ENCODE assay signal across 22 mouse cellular contexts in the genomic region with DNA sequence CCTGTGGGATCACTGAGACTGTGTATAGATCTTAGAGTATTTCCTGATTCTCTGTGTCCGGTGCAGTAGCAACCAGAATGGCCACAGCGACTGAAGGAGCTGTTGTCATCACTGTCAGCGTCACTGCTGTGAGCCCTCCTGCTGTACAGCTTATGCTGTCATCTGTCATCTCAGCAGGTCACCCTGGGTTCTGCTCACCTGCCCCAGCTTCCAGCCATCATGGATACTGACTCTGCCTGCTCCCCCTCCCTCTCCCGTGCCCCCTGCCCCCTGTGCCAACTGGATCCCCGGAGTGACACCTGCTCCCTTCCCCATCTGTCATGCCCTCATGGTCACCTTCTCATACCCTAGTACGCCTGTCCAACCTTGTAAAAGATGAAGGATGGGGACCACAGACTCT.
DNase-seq lines count a peak whose midpoint lies in the region; ATAC-seq and TF ChIP-seq lines count a peak whose summit lies in the region.
"Had no signal": no experiment of that assay in that cellular context is flagged by ENCODE, and none has a peak within 500 bp of the region (broad histone marks: within the 10 kb centered on the region; RNA-seq: fewer than 3 reads in every experiment).

No protein-coding gene starts in this region.

- H3K36me3 ChIP-seq in heart, embryonic 10.5 days: no peaks in the 10 kb centered on the region
- no peaks in the 10 kb centered on the region for H3K36me3 ChIP-seq in megakaryocyte, embryonic 14.5 days (replicated peaks; ENCODE audit: low read length)
- H3K36me3 ChIP-seq: embryonic facial prominence, embryonic 12.5 days; forebrain, embryonic 12.5 days; heart, embryonic 13.5 days; kidney, embryonic 15.5 days; stomach, embryonic 15.5 days had no signal

- no peak for TF ChIP-seq CTCF in cerebellum, adult 2 months (IDR thresholded peaks at IDR 0.05; ENCODE audit: borderline replicate concordance, insufficient read depth, low read depth, low read length)

- no peak for ATAC-seq in megakaryocyte, adult 5-6 weeks (ENCODE audit: poor library complexity, severe bottlenecking)

- 73% methylated on average over 6 of the region's 6 CpGs for WGBS in heart, embryonic 10.5 days
- WGBS in cerebellum, adult 2 months: 10% methylated on average over 6 of the region's 6 CpGs

- no peak for TF ChIP-seq POLR2A in cerebellum, adult 2 months (IDR thresholded peaks at IDR 0.05; ENCODE audit: borderline replicate concordance, insufficient read depth, low read length)

- peak; percentile 48 for DNase-seq in heart, embryonic 10.5 days (ENCODE audit: low spot score)
- DNase-seq in heart, adult 18-20 months: no peak
- DNase-seq in cerebellum, adult 2 months: peak; percentile 93 to 97
- DNase-seq in cerebellum, postnatal 25 days: peak; percentile 91 to 93
- no peak for DNase-seq in urinary bladder, postnatal 4 days (ENCODE audit: low spot score in 2 of 2)
- no peak for DNase-seq in gastrocnemius, adult 18-20 months (ENCODE audit: low spot score)
- DNase-seq: gastrocnemius, postnatal 36 days; heart, postnatal 14 days; kidney, adult 11 months; kidney, postnatal 36 days; lung, embryonic 14.5 days; midbrain, embryonic 14.5 days; thymus, postnatal 25 days had no signal

- no peaks in the 10 kb centered on the region for H3K9me3 ChIP-seq in heart, embryonic 10.5 days
- H3K9me3 ChIP-seq in megakaryocyte, embryonic 14.5 days: peaks cover 47% of the 10 kb centered on the region
- H3K9me3 ChIP-seq: embryonic facial prominence, embryonic 12.5 days; forebrain, embryonic 12.5 days; heart, embryonic 13.5 days; kidney, embryonic 15.5 days; stomach, embryonic 15.5 days had no signal

- no peaks in the 10 kb centered on the region for H3K27me3 ChIP-seq in heart, embryonic 10.5 days (ENCODE audit: insufficient read depth, poor library complexity, severe bottlenecking)
- H3K27me3 ChIP-seq in megakaryocyte, embryonic 14.5 days (replicated peaks): no peaks in the 10 kb centered on the region
- H3K27me3 ChIP-seq in cerebellum, adult 2 months (ENCODE audit: control insufficient read depth, insufficient read depth, low read length): no peaks in the 10 kb centered on the region
- H3K27me3 ChIP-seq: embryonic facial prominence, embryonic 12.5 days; forebrain, embryonic 12.5 days; heart, embryonic 13.5 days; kidney, embryonic 15.5 days; stomach, embryonic 15.5 days had no signal

- H3K27ac ChIP-seq in heart, embryonic 10.5 days: no peak overlapping the region
- H3K27ac ChIP-seq in cerebellum, adult 2 months (ENCODE audit: insufficient read depth, low read length): peak overlapping the region; percentile 81; the same call in 1 of the 2 replicates
- H3K27ac ChIP-seq: embryonic facial prominence, embryonic 12.5 days; forebrain, embryonic 12.5 days; heart, embryonic 13.5 days; kidney, embryonic 15.5 days; liver, embryonic 14.5 days; stomach, embryonic 15.5 days had no signal

- no peaks in the 10 kb centered on the region for H3K4me1 ChIP-seq in heart, embryonic 10.5 days
- no peaks in the 10 kb centered on the region for H3K4me1 ChIP-seq in megakaryocyte, embryonic 14.5 days
- peaks cover 44% of the 10 kb centered on the region for H3K4me1 ChIP-seq in cerebellum, adult 2 months (ENCODE audit: control insufficient read depth, insufficient read depth, low read length)
- H3K4me1 ChIP-seq: embryonic facial prominence, embryonic 12.5 days; forebrain, embryonic 12.5 days; heart, embryonic 13.5 days; kidney, embryonic 15.5 days; stomach, embryonic 15.5 days had no signal

- H3K4me3 ChIP-seq in heart, embryonic 10.5 days: no peak overlapping the region
- peak overlapping the region; percentile 9 for H3K4me3 ChIP-seq in megakaryocyte, embryonic 14.5 days (replicated peaks)
- H3K4me3 ChIP-seq in cerebellum, adult 2 months (replicated peaks; ENCODE audit: insufficient read depth, low read depth, low read length): no peak overlapping the region
- H3K4me3 ChIP-seq: embryonic facial prominence, embryonic 12.5 days; forebrain, embryonic 12.5 days; heart, embryonic 13.5 days; kidney, embryonic 15.5 days; myocyte; stomach, embryonic 15.5 days had no signal

Comparison
In these comparisons a context has a peak if more than half of its experiments do, and no peak if none do; other contexts are left out.
1. DNase-seq: peak in heart, embryonic 10.5 days (single experiment), cerebellum, adult 2 months (2 of 2) and cerebellum, postnatal 25 days (2 of 2); none in heart, adult 18-20 months (0 of 2), urinary bladder, postnatal 4 days (0 of 2) and gastrocnemius, adult 18-20 months (single experiment).